Mouse (Mus musculus) CH12.LX (cell line): ENCODE results near the gene Snrnp200. TPM values are rescaled to one million over a fixed set of nuclear protein-coding genes. Genes with fewer than 3 reads are reported as not detected.

Source experiments
- DNase-seq: peaks from one replicate; pipeline ENCODE4 v3.0.0-alpha.2; 2013; ENCODE audit errors: extremely low read depth
- H3K27ac ChIP-seq: 2 replicates; pipeline ENCODE4 v1.5.1; 2012; ENCODE audit warnings: low read depth, mild to moderate bottlenecking, control low read depth, moderate library complexity; ENCODE audit not compliant: insufficient read depth
- H3K27me3 ChIP-seq: replicated peaks from 2 replicates; pipeline ENCODE3; 2012; ENCODE audit warnings: inconsistent platforms
- H3K36me3 ChIP-seq, 2 experiments: replicated peaks in 1 of 2; 2 replicates each; pipeline versions ENCODE3 to v1.6.1; 2012; ENCODE audit warnings: inconsistent platforms in 1 of 2, low read length in 1 of 2, mild to moderate bottlenecking in 1 of 2, mixed read lengths in 1 of 2, moderate library complexity in 1 of 2; ENCODE audit not compliant: control insufficient read depth in 1 of 2, insufficient read depth in 1 of 2
- H3K4me1 ChIP-seq, 2 experiments: 2 replicates each; pipeline ENCODE4 v1.6.1; 2012; ENCODE audit warnings: inconsistent platforms in 1 of 2, moderate library complexity in 1 of 2; ENCODE audit not compliant: insufficient read depth in 2 of 2, control insufficient read depth in 1 of 2
- H3K4me2 ChIP-seq: 2 replicates; pipeline ENCODE4 v1.6.1; 2012; ENCODE audit warnings: low read depth, mild to moderate bottlenecking, control low read depth; ENCODE audit not compliant: poor library complexity, insufficient read depth, severe bottlenecking
- H3K4me3 ChIP-seq, 3 experiments: fragments of 150-350 bp in 1 of 3; sonication (generic) in 1 of 3; replicated peaks in 1 of 3; 2 replicates each; pipeline versions ENCODE3 to v1.5.1; 2011 to 2012; ENCODE audit warnings: low read depth in 2 of 3, low read length in 2 of 3, mild to moderate bottlenecking in 2 of 3, moderate library complexity in 2 of 3, control low read depth in 1 of 3, improper control_type of control experiment in 1 of 3, inconsistent platforms in 1 of 3, mixed read lengths in 1 of 3; ENCODE audit not compliant: poor library complexity in 1 of 3
- H3K79me2 ChIP-seq: replicated peaks from 2 replicates; pipeline ENCODE4 v1.6.1; 2012; ENCODE audit warnings: mild to moderate bottlenecking, moderate library complexity; ENCODE audit not compliant: control insufficient read depth, poor library complexity, insufficient read depth, severe bottlenecking; ENCODE audit errors: extremely low read depth
- H3K9ac ChIP-seq: 2 replicates; pipeline ENCODE4 v1.6.1; 2012; ENCODE audit warnings: low read depth, mild to moderate bottlenecking, control low read depth, moderate library complexity; ENCODE audit not compliant: insufficient read depth
- H3K9me3 ChIP-seq: replicated peaks from 2 replicates; pipeline ENCODE3; 2012; ENCODE audit warnings: low read length, inconsistent platforms, mixed read lengths
- CHD1 ChIP-seq: IDR thresholded peaks from 2 replicates; pipeline ENCODE4 v1.6.1; 2012; ENCODE audit warnings: low read depth, low read length, improper control_type of control experiment, inconsistent platforms
- CHD2 ChIP-seq: IDR thresholded peaks from 2 replicates; pipeline ENCODE4 v1.6.1; 2011; ENCODE audit warnings: low read length, improper control_type of control experiment
- CTCF ChIP-seq, 2 experiments: IDR thresholded peaks in 1 of 2; conservative IDR thresholded peaks in 1 of 2; 2 replicates each; pipeline ENCODE4 v1.5.1; 2011 to 2012; ENCODE audit warnings: low read depth in 2 of 2, low read length in 2 of 2, improper control_type of control experiment in 1 of 2, inconsistent platforms in 1 of 2, mild to moderate bottlenecking in 1 of 2, moderate library complexity in 1 of 2
- E2F4 ChIP-seq: IDR thresholded peaks from 2 replicates; pipeline ENCODE4 v1.6.1; 2011; ENCODE audit warnings: low read depth, low read length, improper control_type of control experiment; ENCODE audit not compliant: insufficient replicate concordance
- ELF1 ChIP-seq: IDR thresholded peaks from 2 replicates; pipeline ENCODE4 v1.6.1; 2014; ENCODE audit warnings: low read depth, mild to moderate bottlenecking, inconsistent platforms, low read length, improper control_type of control experiment
- EP300 ChIP-seq: IDR thresholded peaks from 2 replicates; pipeline ENCODE4 v1.6.1; 2011; ENCODE audit warnings: low read length, improper control_type of control experiment
- ETS1 ChIP-seq: conservative IDR thresholded peaks from 2 replicates; pipeline ENCODE4 v1.6.1; 2012; ENCODE audit warnings: low read depth, mild to moderate bottlenecking, inconsistent platforms, low read length, improper control_type of control experiment, moderate library complexity
- GABPA ChIP-seq: IDR thresholded peaks from 2 replicates; pipeline ENCODE4 v1.6.1; 2012; ENCODE audit warnings: low read depth, low read length, improper control_type of control experiment, inconsistent platforms; ENCODE audit not compliant: insufficient replicate concordance
- JUN ChIP-seq: IDR thresholded peaks from 2 replicates; pipeline ENCODE4 v1.6.1; 2011; ENCODE audit warnings: low read depth, mild to moderate bottlenecking, low read length, improper control_type of control experiment, moderate library complexity; ENCODE audit not compliant: insufficient read depth
- JUND ChIP-seq: conservative IDR thresholded peaks from 2 replicates; pipeline ENCODE4 v1.6.1; 2011; ENCODE audit warnings: low read depth, low read length, improper control_type of control experiment
- KAT2A ChIP-seq: IDR thresholded peaks from 2 replicates; pipeline ENCODE4 v1.6.1; 2012; ENCODE audit warnings: low read length, improper control_type of control experiment, inconsistent platforms; ENCODE audit not compliant: insufficient replicate concordance
- MAFK ChIP-seq: IDR thresholded peaks from 2 replicates; pipeline ENCODE4 v1.6.1; 2011; ENCODE audit warnings: low read length, improper control_type of control experiment; ENCODE audit not compliant: insufficient replicate concordance
- MAX ChIP-seq: IDR thresholded peaks from 2 replicates; pipeline ENCODE4 v1.6.1; 2011; ENCODE audit warnings: low read length, improper control_type of control experiment
- MAZ ChIP-seq: IDR thresholded peaks from 2 replicates; pipeline ENCODE4 v1.6.1; 2012; ENCODE audit warnings: low read depth, mild to moderate bottlenecking, inconsistent platforms, low read length, improper control_type of control experiment, moderate library complexity
- MXI1 ChIP-seq: IDR thresholded peaks from 2 replicates; pipeline ENCODE4 v1.6.1; 2011; ENCODE audit warnings: mild to moderate bottlenecking, low read depth, low read length, improper control_type of control experiment
- MYC ChIP-seq: IDR thresholded peaks from 2 replicates; pipeline ENCODE4 v1.6.1; 2011; ENCODE audit warnings: low read depth, mild to moderate bottlenecking, improper control_type of control experiment, low read length
- NRF1 ChIP-seq: IDR thresholded peaks from 2 replicates; pipeline ENCODE4 v1.6.1; 2014; ENCODE audit warnings: low read depth, mild to moderate bottlenecking, inconsistent platforms, low read length, improper control_type of control experiment, moderate library complexity
- PAX5 ChIP-seq: IDR thresholded peaks from 2 replicates; pipeline ENCODE4 v1.6.1; 2012; ENCODE audit warnings: low read length, inconsistent platforms, mixed read lengths
- POLR2A ChIP-seq: IDR thresholded peaks from 2 replicates; pipeline ENCODE4 v1.6.1; 2011; ENCODE audit warnings: low read depth, mild to moderate bottlenecking, improper control_type of control experiment, low read length
- POLR2AphosphoS2 ChIP-seq: IDR thresholded peaks from 2 replicates; pipeline ENCODE4 v1.6.1; 2011; ENCODE audit warnings: low read depth, low read length, improper control_type of control experiment
- RCOR1 ChIP-seq: conservative IDR thresholded peaks from 2 replicates; pipeline ENCODE4 v1.6.1; 2012; ENCODE audit warnings: low read depth, mild to moderate bottlenecking, inconsistent platforms, low read length, improper control_type of control experiment
- SMC3 ChIP-seq: IDR thresholded peaks from 2 replicates; pipeline ENCODE4 v1.6.1; 2011; ENCODE audit warnings: low read depth, low read length, improper control_type of control experiment
- TBP ChIP-seq: conservative IDR thresholded peaks from 2 replicates; pipeline ENCODE4 v1.6.1; 2011; ENCODE audit warnings: low read depth, low read length, improper control_type of control experiment
- TCF12 ChIP-seq: IDR thresholded peaks from 2 replicates; pipeline ENCODE4 v1.6.1; 2014; ENCODE audit warnings: low read depth, mild to moderate bottlenecking, inconsistent platforms, low read length, improper control_type of control experiment
- UBTF ChIP-seq: IDR thresholded peaks from 2 replicates; pipeline ENCODE4 v1.6.1; 2012; ENCODE audit warnings: low read depth, mild to moderate bottlenecking, inconsistent platforms, low read length, improper control_type of control experiment, moderate library complexity
- USF2 ChIP-seq: conservative IDR thresholded peaks from 2 replicates; pipeline ENCODE4 v1.6.1; 2011; ENCODE audit warnings: low read depth, low read length, improper control_type of control experiment
- ZC3H11A ChIP-seq: IDR thresholded peaks from 2 replicates; pipeline ENCODE4 v1.6.1; 2012; ENCODE audit warnings: low read depth, mild to moderate bottlenecking, inconsistent platforms, low read length, improper control_type of control experiment
- ZKSCAN1 ChIP-seq: IDR thresholded peaks from 2 replicates; pipeline ENCODE4 v1.6.1; 2012; ENCODE audit warnings: low read depth, inconsistent platforms, low read length, improper control_type of control experiment, borderline replicate concordance
- ZMIZ1 ChIP-seq: IDR thresholded peaks from 2 replicates; pipeline ENCODE4 v1.6.1; 2012; ENCODE audit warnings: low read depth, mild to moderate bottlenecking, inconsistent platforms, low read length, improper control_type of control experiment
- ZNF384 ChIP-seq: IDR thresholded peaks from 2 replicates; pipeline ENCODE4 v1.6.1; 2012; ENCODE audit warnings: low read depth, low read length, improper control_type of control experiment, inconsistent platforms
- dilution Hi-C: fragments of 300-500 bp; cut with MboI; formaldehyde crosslinking; loops from 2 replicates; pipeline ENCODE4 v1.14.3; 2020; ENCODE audit warnings: low sequenced_read_pairs; ENCODE audit not compliant: extremely low pct_unique_long_range_greater_than_20kb, extremely low pct_ligation_motif_present
- in situ Hi-C: fragments of 300-500 bp; cut with MboI; formaldehyde crosslinking; loops from 3 replicates; pipeline ENCODE4 v1.14.3; 2019; ENCODE audit warnings: low sequenced_read_pairs, low pct_ligation_motif_present, low pct_unique_long_range_greater_than_20kb, mixed read lengths
- polyA plus RNA-seq: library from polyadenylated mRNA; unstranded; fragments of >175 nt; gene quantifications from 2 replicates; pipeline ENCODE4 v1.2.1, GENCODE M21; 2012; ENCODE audit warnings: low read depth; ENCODE audit not compliant: insufficient read length
- total RNA-seq, 2 experiments: library from RNA; depleted of rRNA; stranded (reverse); fragments of 300-350 nt in 1 of 2; fragments of >200 nt in 1 of 2; gene quantifications; 2 replicates each; pipeline ENCODE4 v1.2.3; 2012 to 2014

Gene Snrnp200
- total and polyA plus RNA-seq, 3 experiments = 74.3 to 102 (median 90.3) TPM

DNA sequence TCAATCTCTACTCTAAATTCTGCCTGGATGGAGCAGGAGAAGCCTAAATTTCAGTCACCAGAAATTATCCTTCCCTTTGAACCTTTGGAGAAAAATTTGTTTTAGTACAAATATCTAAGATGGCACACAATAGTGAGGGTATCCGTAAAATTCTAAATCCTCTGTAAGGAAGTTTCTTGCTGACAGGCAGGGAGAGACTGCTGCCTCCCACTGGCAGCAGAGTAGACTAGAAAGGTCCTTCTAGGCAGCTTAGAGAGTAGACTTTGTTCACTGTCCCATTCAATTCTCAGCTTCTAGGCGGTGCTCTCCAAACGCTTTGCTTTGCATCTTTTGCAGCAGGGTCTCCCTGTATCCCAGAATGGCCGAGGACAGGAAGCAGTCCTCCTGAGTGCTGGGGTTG, 59.7 kb downstream of the Snrnp200 start:
- dilution Hi-C loops (no loop called here), in situ Hi-C loops (no loop called here)
- DNase-seq = no peak
- peaks cover 0 to 16% of the 10 kb centered on the region in 2 experiments for H3K36me3 ChIP-seq
- peaks cover 0 to 17% of the 10 kb centered on the region in 2 experiments; a peak in 2 of 4 replicates for H3K4me1 ChIP-seq
- no peak overlapping the region for H3K4me3 ChIP-seq
- no peak overlapping the region for H3K27ac ChIP-seq
- H3K4me2 ChIP-seq = no peak overlapping the region
- H3K9me3 ChIP-seq = no peaks in the 10 kb centered on the region
- H3K79me2 ChIP-seq = peaks cover 21% of the 10 kb centered on the region
- TF ChIP-seq UBTF (no peak), CTCF (conservative IDR thresholded peaks at IDR 0.05 in 1 of 2, IDR thresholded peaks at IDR 0.05 in 1 of 2; ENCODE audit: low read depth in 2 of 2, low read length in 2 of 2) (peak in 1 of 2 experiments; percentile 34; a peak in 1 of 4 replicates), TBP (no peak)
- no peak overlapping the region for H3K9ac ChIP-seq
- H3K27me3 ChIP-seq = no peaks in the 10 kb centered on the region

DNA sequence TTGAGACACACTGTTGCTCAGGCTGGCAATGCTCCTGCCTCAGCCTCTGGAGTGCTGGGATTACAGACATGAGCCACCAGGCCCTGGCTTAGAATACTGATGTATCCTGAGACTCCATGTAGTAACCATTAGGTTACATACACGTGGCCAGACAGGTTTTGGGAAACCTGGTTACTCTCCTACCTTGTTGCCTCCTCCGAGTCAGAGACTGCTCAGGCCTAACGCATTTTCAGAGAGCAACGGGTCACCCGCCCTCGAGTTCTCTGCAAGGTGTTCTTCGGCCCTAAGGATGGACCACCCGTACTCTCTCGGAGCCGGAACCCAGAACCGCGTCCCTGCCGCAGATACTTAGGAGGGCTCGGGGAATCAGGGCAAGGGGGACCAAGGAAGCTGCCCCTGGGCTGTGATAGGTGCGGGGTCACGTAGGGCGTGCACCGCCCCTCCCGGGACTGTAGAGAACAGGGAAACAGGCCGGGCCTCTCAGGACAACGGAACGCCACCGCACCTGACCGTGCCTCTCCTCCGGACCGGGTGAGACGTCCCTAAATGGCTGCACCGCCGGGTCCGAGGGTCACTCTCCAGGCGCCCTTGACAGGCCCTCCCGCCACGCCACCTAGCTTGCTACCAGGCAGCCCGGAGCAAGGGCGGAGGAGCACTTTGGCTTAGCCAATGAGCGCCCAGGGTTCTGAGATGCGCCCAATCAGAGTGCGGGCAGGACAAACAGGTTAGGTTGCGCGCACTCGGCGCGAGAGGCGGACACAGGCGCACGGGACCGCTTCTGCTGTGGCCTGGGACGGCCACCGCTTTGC, 61.5 kb downstream of the Snrnp200 start, which contains the start of gene Stard7:
TSS of gene Stard7 (plus strand) at position 728 of the 809 bp plus-strand sequence.
- Histone ChIP-seq H3K27ac (peak within 1 kb of the TSS; percentile 78), H3K9ac (peak within 1 kb of the TSS; percentile 75), H3K4me3 (peak within 1 kb of the TSS; percentile 89 to 95 (median 94)), H3K4me2 (peak within 1 kb of the TSS; percentile 95), H3K27me3 (no peaks in the 10 kb centered on the region), H3K9me3 (no peaks in the 10 kb centered on the region), H3K4me1 (peaks cover 3 to 28% of the 10 kb centered on the region in 2 experiments; a peak in 3 of 4 replicates), H3K36me3 (peaks cover 0 to 20% of the 10 kb centered on the region in 2 experiments), H3K79me2 (peaks cover 34% of the 10 kb centered on the region)
- peak; percentile 93 for DNase-seq
- in situ Hi-C loops (no loop called here), dilution Hi-C loops (no loop called here)
- TF ChIP-seq JUND = no peak
- TF ChIP-seq RCOR1 = no peak
- peak; percentile 83; the same call in 1 of the 2 replicates for TF ChIP-seq CHD2
- peak; percentile 46; the same call in 1 of the 2 replicates for TF ChIP-seq MYC
- TF ChIP-seq ZNF384 = no peak
- peak; percentile 47; the same call in 1 of the 2 replicates for TF ChIP-seq MAX
- no peak; the same call in 1 of the 2 replicates for TF ChIP-seq GABPA
- TF ChIP-seq ZMIZ1 = 0 out of 2 replicates have a peak, but pooled peaks have one; percentile 23
- no peak for TF ChIP-seq SMC3
- peak; percentile 57; the same call in 1 of the 2 replicates for TF ChIP-seq UBTF
- peak; percentile 14; the same call in 1 of the 2 replicates for TF ChIP-seq MXI1
- no peak for TF ChIP-seq JUN
- TF ChIP-seq ETS1 = no peak
- TF ChIP-seq TCF12 = peak; percentile 55; the same call in 1 of the 2 replicates
- peak; percentile 55 for TF ChIP-seq ELF1
- 0 out of 2 replicates have a peak, but pooled peaks have one; percentile 28 for TF ChIP-seq MAZ
- peak; percentile 59 for TF ChIP-seq NRF1
- no peak for TF ChIP-seq PAX5
- TF ChIP-seq MAFK = no peak
- no peak for TF ChIP-seq EP300
- TF ChIP-seq KAT2A = 0 out of 2 replicates have a peak, but pooled peaks have one; percentile 69
- TF ChIP-seq ZKSCAN1 = no peak
- 0 out of 2 replicates have a peak, but pooled peaks have one; percentile 49 for TF ChIP-seq E2F4
- no peak for TF ChIP-seq ZC3H11A
- TF ChIP-seq POLR2A = peak; percentile 69; the same call in 1 of the 2 replicates
- TF ChIP-seq CHD1 = no peak
- no peak; the same call in 1 of the 2 replicates for TF ChIP-seq POLR2AphosphoS2
- no peak for TF ChIP-seq USF2
